Mouse (Mus musculus) erythroblast, embryonic 14.5 days (primary cell): ENCODE results near the gene Ube2n. TPM values are rescaled to one million over a fixed set of nuclear protein-coding genes. Genes with fewer than 3 reads are reported as not detected.

Experiments used
- H3K27me3 ChIP-seq: 2 replicates; pipeline ENCODE4 v1.6.1; 2012; ENCODE audit warnings: inconsistent platforms; ENCODE audit not compliant: control insufficient read depth
- H3K36me3 ChIP-seq: 2 replicates; pipeline ENCODE4 v1.6.1; 2012; ENCODE audit warnings: mild to moderate bottlenecking, inconsistent platforms; ENCODE audit not compliant: control insufficient read depth
- H3K4me1 ChIP-seq: 2 replicates; pipeline ENCODE4 v1.6.1; 2012; ENCODE audit warnings: inconsistent platforms; ENCODE audit not compliant: control insufficient read depth
- H3K4me3 ChIP-seq: replicated peaks from 2 replicates; pipeline ENCODE3; 2012; ENCODE audit warnings: moderate library complexity, mild to moderate bottlenecking, inconsistent platforms
- H3K9me3 ChIP-seq: 2 replicates; pipeline ENCODE4 v1.6.1; 2012; ENCODE audit warnings: low read length, inconsistent platforms, mixed read lengths; ENCODE audit not compliant: control insufficient read depth
- GATA1 ChIP-seq: IDR thresholded peaks from 2 replicates; pipeline ENCODE4 v1.6.1; 2012; ENCODE audit warnings: low read length, inconsistent platforms, mixed read lengths
- TAL1 ChIP-seq: IDR thresholded peaks from 3 replicates; pipeline ENCODE4 v1.6.1; 2012; ENCODE audit warnings: low read length, inconsistent platforms, mixed read lengths
- polyA plus RNA-seq: library from polyadenylated mRNA; stranded (reverse); fragments of >175 nt; gene quantifications from 2 replicates; pipeline ENCODE4 v1.2.3, GENCODE M21; 2012

Ube2n gene
- polyA plus RNA-seq, 1 experiment: 6.9 TPM

- Histone ChIP-seq H3K9me3 (no peaks in the 10 kb centered on the region), H3K36me3 (peaks cover 72% of the 10 kb centered on the region), H3K27me3 (no peaks in the 10 kb centered on the region), H3K4me3 (peak overlapping the region; percentile 59), H3K4me1 (peaks cover 69% of the 10 kb centered on the region)
- TF ChIP-seq TAL1 (no peak), GATA1 (no peak)
These were observed 45.5 kb downstream of the Ube2n start for GRCm38 (mm10) chr10:95560394-95560983.

GRCm38 (mm10) chr10:95561616-95562015 lies 46.7 kb downstream of the Ube2n start:
- H3K36me3 ChIP-seq: peaks cover 60% of the 10 kb centered on the region
- TF ChIP-seq TAL1 (no peak), GATA1 (no peak)
- H3K27me3 ChIP-seq: no peaks in the 10 kb centered on the region
- H3K9me3 ChIP-seq: no peaks in the 10 kb centered on the region
- peak overlapping the region; percentile 73 for H3K4me3 ChIP-seq
- H3K4me1 ChIP-seq: peaks cover 69% of the 10 kb centered on the region

GRCm38 (mm10) chr10:95562395-95562794 lies 47.5 kb downstream of the Ube2n start:
- Histone ChIP-seq H3K27me3 (no peaks in the 10 kb centered on the region), H3K4me3 (peak overlapping the region; percentile 73), H3K36me3 (peaks cover 55% of the 10 kb centered on the region), H3K4me1 (peaks cover 72% of the 10 kb centered on the region), H3K9me3 (no peaks in the 10 kb centered on the region)
- TF ChIP-seq TAL1 (no peak), GATA1 (no peak)

- Histone ChIP-seq H3K36me3 (peaks cover 50% of the 10 kb centered on the region), H3K4me1 (peaks cover 72% of the 10 kb centered on the region)
These were observed 48.2 kb downstream of the Ube2n start for GRCm38 (mm10) chr10:95562859-95563841.

GRCm38 (mm10) chr10:95563851-95564845 lies 49.2 kb downstream of the Ube2n start, which contains the start of gene Nudt4:
Nudt4 (minus strand) TSS chr10:95564146.
- no peaks in the 10 kb centered on the region for H3K27me3 ChIP-seq
- H3K4me3 ChIP-seq: peak within 1 kb of the TSS; percentile 73
- H3K9me3 ChIP-seq: no peaks in the 10 kb centered on the region
- H3K4me1 ChIP-seq: peaks cover 72% of the 10 kb centered on the region
- TF ChIP-seq TAL1: no peak
- H3K36me3 ChIP-seq: peaks cover 40% of the 10 kb centered on the region

More at GRCm38 (mm10) chr10:95562859-95563841, 48.2 kb downstream of the Ube2n start:
- peak overlapping the region; percentile 73 for H3K4me3 ChIP-seq
- H3K27me3 ChIP-seq: no peaks in the 10 kb centered on the region
- no peak for TF ChIP-seq GATA1
- TF ChIP-seq TAL1: no peak
- no peaks in the 10 kb centered on the region for H3K9me3 ChIP-seq

- Histone ChIP-seq H3K4me3 (peak overlapping the region; percentile 43), H3K36me3 (peaks cover 29% of the 10 kb centered on the region), H3K27me3 (no peaks in the 10 kb centered on the region), H3K9me3 (no peaks in the 10 kb centered on the region), H3K4me1 (peaks cover 66% of the 10 kb centered on the region)
- no peak for TF ChIP-seq TAL1
These were observed 50.4 kb downstream of the Ube2n start for GRCm38 (mm10) chr10:95565156-95565854.

- H3K36me3 ChIP-seq: peaks cover 15% of the 10 kb centered on the region
- TF ChIP-seq GATA1 (no peak), TAL1 (no peak)
- no peaks in the 10 kb centered on the region for H3K27me3 ChIP-seq
- no peaks in the 10 kb centered on the region for H3K9me3 ChIP-seq
- H3K4me3 ChIP-seq: no peak overlapping the region
- H3K4me1 ChIP-seq: peaks cover 64% of the 10 kb centered on the region
These were observed 51.8 kb downstream of the Ube2n start for GRCm38 (mm10) chr10:95566786-95567185.

- Histone ChIP-seq H3K36me3 (peaks cover 8% of the 10 kb centered on the region), H3K4me3 (no peak overlapping the region), H3K9me3 (no peaks in the 10 kb centered on the region), H3K4me1 (peaks cover 66% of the 10 kb centered on the region), H3K27me3 (no peaks in the 10 kb centered on the region; the same call in 1 of the 2 replicates)
- no peak for TF ChIP-seq GATA1
- TF ChIP-seq TAL1: no peak
These were observed 52.6 kb downstream of the Ube2n start for GRCm38 (mm10) chr10:95567550-95567949.
